ENCODE assay signal across 7 mouse cellular contexts in the genomic region with DNA sequence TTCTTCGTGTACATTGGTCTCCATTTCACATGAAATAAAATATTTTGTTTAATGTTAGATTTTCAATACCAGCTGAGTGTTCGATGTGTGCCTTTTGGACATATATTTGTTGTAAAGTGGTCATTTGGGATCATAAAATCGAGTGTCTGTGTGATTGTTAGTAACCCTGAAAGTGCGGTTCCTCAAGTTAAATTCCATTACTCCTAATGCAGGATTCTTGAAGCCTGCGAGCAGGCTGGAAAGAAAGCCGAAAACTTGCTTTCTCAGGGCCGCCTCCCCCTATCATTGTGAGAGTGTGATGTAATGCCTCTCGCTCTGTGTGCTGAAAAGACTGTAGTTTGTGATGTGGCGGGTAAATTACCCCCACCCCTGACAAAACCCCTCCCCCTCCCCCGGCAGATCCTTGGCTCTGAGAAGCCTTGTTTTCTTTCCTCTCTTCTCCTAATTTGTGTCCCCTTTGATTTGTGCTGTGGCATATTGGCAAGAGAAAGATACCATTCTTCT.
DNase-seq lines count a peak whose midpoint lies in the region; ATAC-seq and TF ChIP-seq lines count a peak whose summit lies in the region.

No protein-coding gene starts in this region.

- no peak for TF ChIP-seq CTCF in left cerebral cortex, adult 2 months (IDR thresholded peaks at IDR 0.05)
- no peak for TF ChIP-seq CTCF in spleen, adult 2 months (IDR thresholded peaks at IDR 0.05; ENCODE audit: extremely low read depth, insufficient read depth, insufficient read length, insufficient replicate concordance)

- no peaks in the 10 kb centered on the region for H3K9me3 ChIP-seq in embryonic facial prominence, embryonic 12.5 days

- DNase-seq in ES-CJ7 (ENCODE audit: low read depth, low spot score), result peak; percentile 63
- DNase-seq in adrenal gland, postnatal 10 days, result peak; percentile 63
- peak; percentile 56 to 66 for DNase-seq in heart, postnatal 10 days
- peak; percentile 29 to 44 for DNase-seq in left cerebral cortex, adult 2 months (ENCODE audit: extremely low spot score in 1 of 2, low spot score in 2 of 2)
- no peak for DNase-seq in spleen, adult 2 months (ENCODE audit: low read depth in 1 of 2, low spot score in 2 of 2)

- no peak for ATAC-seq in embryonic facial prominence, embryonic 12.5 days (ENCODE audit: insufficient number of reproducible peaks, insufficient read depth, low FRiP score, low TSS enrichment)

- intact Hi-C loops in heart, postnatal 10 days (cut with DNase I), result loop anchor here (2.0 to 5.0 kb wide), 3 partner anchors 43 to 537 kb away; partner anchors contain the start of gene Rps19bp1
- intact Hi-C loops in left cerebral cortex, adult 2 months (cut with DNase I), result loop anchor here (2.0 to 5.0 kb wide), 3 partner anchors 78 to 542 kb away; partner anchors contain the start of genes Atf4 and Tnrc6b

- H3K4me3 ChIP-seq in embryonic facial prominence, embryonic 12.5 days, result peak overlapping the region; percentile 59
- H3K4me3 ChIP-seq in left cerebral cortex, adult 2 months, result peak overlapping the region; percentile 89
- H3K4me3 ChIP-seq in macrophage (ENCODE audit: inconsistent target), result peak overlapping the region; percentile 70
- peak overlapping the region; percentile 38 for H3K4me3 ChIP-seq in spleen, adult 2 months (ENCODE audit: extremely low read depth, insufficient read depth, insufficient read length)

- H3K4me1 ChIP-seq in embryonic facial prominence, embryonic 12.5 days, result peaks cover 29% of the 10 kb centered on the region
- peaks cover 8% of the 10 kb centered on the region for H3K4me1 ChIP-seq in spleen, adult 2 months (ENCODE audit: control insufficient read depth, insufficient read depth, insufficient read length)

- under 1% methylated on average over 10 of the region's 10 CpGs for WGBS in embryonic facial prominence, embryonic 12.5 days
- WGBS in macrophage (ENCODE audit: missing documents), result 0% methylated on average over 8 of the region's 10 CpGs
- WGBS in spleen, adult 2 months, result 2% methylated on average over 10 of the region's 10 CpGs

- peak overlapping the region; percentile 88 for H3K27ac ChIP-seq in embryonic facial prominence, embryonic 12.5 days
- peak overlapping the region; percentile 88 for H3K27ac ChIP-seq in left cerebral cortex, adult 2 months
- H3K27ac ChIP-seq in macrophage, result peak overlapping the region; percentile 84
- peak overlapping the region; percentile 80; the same call in 1 of the 2 replicates for H3K27ac ChIP-seq in spleen, adult 2 months (ENCODE audit: insufficient read depth, low read length)

- H3K27me3 ChIP-seq in embryonic facial prominence, embryonic 12.5 days, result no peaks in the 10 kb centered on the region
- no peaks in the 10 kb centered on the region for H3K27me3 ChIP-seq in spleen, adult 2 months (ENCODE audit: control insufficient read depth, insufficient read depth, low read length)

- H3K4me2 ChIP-seq in embryonic facial prominence, embryonic 12.5 days (replicated peaks), result peak overlapping the region; percentile 63

- peak overlapping the region; percentile 71 for H3K9ac ChIP-seq in embryonic facial prominence, embryonic 12.5 days

- H3K36me3 ChIP-seq in embryonic facial prominence, embryonic 12.5 days, result no peaks in the 10 kb centered on the region
- H3K36me3 ChIP-seq in macrophage (ENCODE audit: inconsistent target), result no peaks in the 10 kb centered on the region
- no peaks in the 10 kb centered on the region for H3K36me3 ChIP-seq in spleen, adult 2 months (ENCODE audit: control insufficient read depth, insufficient read depth, low read length)

- TF ChIP-seq POLR2A in spleen, adult 2 months (IDR thresholded peaks at IDR 0.05; ENCODE audit: low read depth, low read length), result no peak

- H3K79me2 ChIP-seq in macrophage (ENCODE audit: inconsistent target), result peaks cover 61% of the 10 kb centered on the region

Comparison
In these comparisons a context has a peak if more than half of its experiments do, and no peak if none do; other contexts are left out.
1. DNase-seq: peak in ES-CJ7 (single experiment), adrenal gland, postnatal 10 days (single experiment), heart, postnatal 10 days (2 of 2) and left cerebral cortex, adult 2 months (2 of 2); none in spleen, adult 2 months (0 of 2).
2. H3K4me3 ChIP-seq: peak in every context shown above with its lines; median percentile 89 in left cerebral cortex, adult 2 months; 70 in macrophage; 59 in embryonic facial prominence, embryonic 12.5 days; 38 in spleen, adult 2 months.
3. Peak in every context shown above with its lines, with median percentiles within 50 percentile points of each other: H3K27ac ChIP-seq.